Mouse (Mus musculus) gonadal fat pad, adult 2 months (tissue): ENCODE measurements around the gene Heatr5a. TPM values are rescaled to one million over a fixed set of nuclear protein-coding genes. Genes with fewer than 3 reads are reported as not detected.

Experiments used
- DNase-seq: peaks from one replicate; pipeline ENCODE4 v3.0.0-alpha.2; 2012; ENCODE audit warnings: low read depth
- polyA plus RNA-seq: library from polyadenylated mRNA; depleted of rRNA; stranded (reverse); fragments of >200 nt; gene quantifications from 2 replicates; pipeline ENCODE4 v1.2.3, GENCODE M21; 2012

Gene Heatr5a
- polyA plus RNA-seq, 1 experiment: 36.6 TPM

DNA sequence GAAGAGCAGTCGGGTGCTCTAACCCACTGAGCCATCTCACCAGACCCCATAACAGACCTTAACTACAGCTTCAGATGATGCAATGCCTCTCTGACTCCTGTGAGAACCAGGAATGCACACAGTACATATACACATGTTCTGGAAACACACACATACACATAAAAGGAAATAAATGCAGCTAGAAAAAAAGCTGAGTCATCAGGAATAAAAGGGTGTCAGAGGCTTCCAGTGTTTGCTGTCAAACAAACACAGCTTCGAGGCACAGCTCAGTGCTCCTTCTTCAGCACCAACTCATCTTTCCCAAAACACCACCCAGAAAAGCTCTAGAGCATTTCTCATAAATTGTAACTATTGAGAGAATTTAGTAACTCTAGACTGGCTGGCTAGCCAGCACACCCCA lies 86.3 kb downstream of the Heatr5a start:
- no peak for DNase-seq

DNA sequence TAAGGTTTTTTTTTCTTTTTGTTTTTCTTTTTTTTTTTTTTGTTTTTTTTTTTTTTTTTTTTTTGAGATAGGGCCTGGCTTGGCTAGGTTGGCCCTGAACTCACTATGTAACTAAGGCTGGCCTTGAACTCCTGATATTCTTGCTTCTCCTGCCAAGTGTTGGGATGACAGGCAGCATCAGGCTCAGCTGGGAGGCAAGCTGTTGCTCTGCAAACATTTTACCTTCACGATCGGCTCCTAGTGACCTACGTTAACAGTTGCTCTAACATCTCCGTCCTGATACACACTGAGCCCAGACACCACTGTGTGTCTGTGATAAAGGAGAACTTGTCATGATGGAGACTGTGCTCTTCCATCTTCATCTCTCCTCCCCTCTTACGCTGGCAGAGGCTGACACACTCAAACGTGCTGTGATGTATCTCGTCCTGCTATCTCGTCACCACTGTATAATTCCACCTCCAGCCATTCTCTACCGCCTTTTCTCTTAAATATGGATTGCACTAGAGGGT lies 87.8 kb downstream of the Heatr5a start:
- DNase-seq: no peak

DNA sequence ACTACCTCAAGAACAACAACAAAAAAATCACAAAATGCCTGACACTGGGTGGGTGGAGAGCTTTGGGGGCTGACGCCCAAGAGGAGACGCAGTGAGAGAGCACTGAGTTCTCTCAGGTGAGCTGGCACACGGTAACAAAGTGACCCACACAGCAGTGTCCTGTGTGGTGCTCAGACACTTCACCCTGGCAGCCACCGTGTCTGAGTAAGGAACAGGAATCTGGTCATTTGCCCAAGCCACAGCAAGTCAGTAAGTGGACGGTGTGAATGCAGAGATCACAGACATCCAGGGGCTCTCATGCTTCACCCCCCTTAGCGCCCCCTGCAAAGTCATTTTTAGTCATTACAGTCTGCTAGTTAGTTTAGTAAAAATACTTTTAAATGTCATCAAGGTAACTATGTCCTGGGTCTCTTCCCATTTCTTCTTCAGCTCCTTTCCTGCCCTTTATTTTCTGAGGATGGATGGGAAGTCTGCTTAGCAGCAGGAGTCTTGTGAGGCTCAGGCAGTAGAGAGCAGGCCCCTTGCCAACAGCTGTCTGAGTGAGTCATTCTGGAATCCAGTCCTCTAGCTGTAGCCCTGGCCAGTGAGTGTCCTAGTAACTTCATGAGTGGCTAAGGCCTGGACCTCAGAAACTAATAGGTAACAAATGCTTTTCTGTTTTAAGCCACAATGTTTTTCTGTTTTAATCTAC lies 88.4 kb downstream of the Heatr5a start:
- no peak for DNase-seq

DNA sequence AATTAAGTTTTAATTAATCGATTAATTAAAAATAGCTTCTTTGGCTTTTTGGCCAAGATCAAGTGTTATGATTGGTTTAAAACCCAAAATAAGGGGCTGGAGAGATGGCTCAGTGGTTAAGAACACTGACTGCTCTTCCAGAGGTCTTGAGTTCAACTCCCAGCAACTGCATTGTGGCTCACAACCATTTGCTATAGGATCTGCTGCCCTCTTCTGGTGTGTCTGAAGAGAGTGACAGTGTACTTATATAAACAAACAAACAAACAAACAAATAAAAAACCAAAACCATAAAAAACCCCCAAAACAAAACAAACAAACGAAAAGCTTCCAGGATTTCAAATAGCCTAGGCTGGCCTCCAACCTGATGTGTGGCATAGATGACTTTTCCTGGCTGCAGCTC lies 89.3 kb downstream of the Heatr5a start:
- no peak for DNase-seq

DNA sequence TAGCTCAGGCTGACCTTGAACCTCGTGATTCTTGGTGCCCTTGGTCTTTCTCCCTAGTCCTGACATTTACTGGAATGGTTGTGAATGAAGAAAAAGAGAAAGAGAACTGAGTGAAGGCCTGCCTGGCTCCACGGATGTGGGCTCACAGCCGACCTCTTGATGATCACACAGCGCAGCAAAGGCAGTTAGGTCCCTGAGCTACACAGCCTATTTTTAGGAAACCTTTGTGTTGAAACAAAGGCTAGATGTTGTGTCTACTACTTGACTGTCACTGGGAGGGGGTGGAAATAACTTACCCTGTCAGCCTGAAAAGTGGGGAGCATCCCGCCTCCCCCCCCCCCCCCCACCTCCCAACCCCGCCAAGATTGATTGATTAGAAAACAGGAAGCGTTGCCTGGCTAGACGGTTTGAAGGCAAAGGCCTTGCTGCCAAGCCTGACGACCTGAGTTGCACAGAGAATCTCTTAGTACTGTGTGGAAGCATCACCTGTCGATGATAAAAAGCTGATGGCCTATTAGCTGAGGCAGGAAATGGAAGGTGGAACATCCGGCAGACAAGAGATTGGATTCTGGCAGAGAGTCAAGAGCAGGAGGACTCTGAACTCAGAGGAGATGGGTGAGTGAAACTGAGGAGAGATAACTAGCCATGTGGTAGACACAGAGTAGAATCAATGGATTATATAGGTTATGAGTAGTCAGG lies 99.5 kb downstream of the Heatr5a start:
- no peak for DNase-seq

DNA sequence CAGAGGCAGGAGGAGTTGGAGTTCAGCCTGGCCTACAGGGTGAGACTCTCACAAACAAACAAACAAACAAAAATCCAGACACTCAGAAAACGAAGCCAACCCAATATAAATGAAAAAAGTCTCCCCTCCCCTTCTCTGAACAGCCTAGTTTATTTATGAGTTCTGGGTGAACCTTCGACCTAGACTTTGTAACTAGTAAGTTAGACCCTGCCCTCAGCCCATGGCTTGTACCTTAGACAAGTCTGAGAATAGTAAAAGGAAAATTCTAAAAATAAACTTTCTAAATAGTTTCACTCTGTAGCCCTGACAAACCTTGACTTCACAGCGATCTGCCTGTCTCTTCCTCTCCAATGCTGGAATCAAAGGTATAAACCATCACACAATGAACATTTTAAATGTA lies 101.6 kb downstream of the Heatr5a start:
- no peak for DNase-seq

DNA sequence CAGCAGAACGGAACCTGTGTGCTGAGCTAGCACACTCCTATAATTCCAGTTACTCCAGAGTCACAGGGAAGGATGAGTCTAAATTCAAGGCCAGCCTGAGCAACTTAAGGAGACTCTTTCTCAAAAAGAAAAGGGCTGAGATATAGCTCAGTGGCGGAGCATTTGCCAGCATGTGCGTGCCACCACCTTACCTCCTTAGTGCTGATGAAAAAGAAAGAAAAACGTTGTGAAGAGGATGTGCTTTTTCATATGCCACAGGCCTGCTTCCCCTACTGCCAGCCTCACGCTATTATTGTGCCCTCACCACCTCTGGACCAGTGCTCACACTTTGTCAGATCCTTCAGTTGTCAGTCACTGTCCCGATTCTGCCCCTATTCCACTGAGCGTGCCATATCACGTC lies 104.0 kb downstream of the Heatr5a start:
- DNase-seq: no peak

DNA sequence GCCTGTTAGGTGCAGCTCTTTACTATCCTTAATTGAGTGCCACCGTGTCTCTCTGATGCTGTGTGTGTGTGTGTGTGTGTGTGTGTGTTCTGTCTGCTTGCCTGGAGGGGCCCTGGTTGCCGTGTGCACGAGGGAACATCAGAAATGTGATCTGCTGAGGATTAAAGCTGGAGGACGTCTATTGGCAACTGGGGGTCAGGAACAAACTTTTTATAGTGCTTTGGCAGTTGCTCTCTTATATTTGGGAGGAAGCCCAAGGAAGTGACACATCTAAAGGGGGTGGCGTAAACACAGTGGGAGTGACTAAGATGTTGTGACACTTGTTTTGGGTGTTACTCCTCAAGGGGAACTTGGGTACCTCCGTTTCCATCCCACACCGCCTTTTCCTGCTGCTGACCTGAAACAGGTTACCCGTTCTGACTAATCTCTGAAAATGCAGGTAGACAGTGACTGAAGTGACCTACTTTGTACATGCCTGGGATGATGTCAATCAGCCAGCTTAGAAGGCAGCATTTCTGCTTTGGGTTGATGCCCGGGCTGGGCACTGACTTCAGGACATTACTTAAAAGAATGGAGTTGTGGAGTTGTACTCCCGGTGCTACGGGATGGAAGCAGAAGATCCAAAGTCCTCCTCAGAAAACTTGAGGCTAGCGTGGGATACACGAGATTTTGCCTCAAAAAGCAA lies 104.8 kb downstream of the Heatr5a start:
- peak; percentile 79 for DNase-seq

DNA sequence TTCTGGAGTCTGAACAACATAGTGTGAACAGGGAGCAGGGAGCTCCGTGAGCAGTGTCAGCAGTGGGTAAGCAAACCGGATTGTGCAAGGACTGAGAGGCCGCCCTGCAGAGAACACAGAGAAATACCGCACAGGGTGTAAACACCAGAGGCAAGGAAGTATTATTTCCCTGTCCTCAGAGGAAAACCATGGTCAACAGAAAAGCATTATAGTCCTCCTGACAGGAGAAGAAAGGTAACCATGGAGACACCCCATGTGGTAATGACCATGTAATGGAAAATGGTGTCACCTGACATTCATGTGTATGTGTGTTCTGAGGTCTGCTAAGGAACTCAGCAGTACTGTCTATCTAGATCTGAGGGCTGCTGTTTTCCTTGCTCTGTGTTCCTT lies 105.3 kb downstream of the Heatr5a start:
- DNase-seq: no peak

DNA sequence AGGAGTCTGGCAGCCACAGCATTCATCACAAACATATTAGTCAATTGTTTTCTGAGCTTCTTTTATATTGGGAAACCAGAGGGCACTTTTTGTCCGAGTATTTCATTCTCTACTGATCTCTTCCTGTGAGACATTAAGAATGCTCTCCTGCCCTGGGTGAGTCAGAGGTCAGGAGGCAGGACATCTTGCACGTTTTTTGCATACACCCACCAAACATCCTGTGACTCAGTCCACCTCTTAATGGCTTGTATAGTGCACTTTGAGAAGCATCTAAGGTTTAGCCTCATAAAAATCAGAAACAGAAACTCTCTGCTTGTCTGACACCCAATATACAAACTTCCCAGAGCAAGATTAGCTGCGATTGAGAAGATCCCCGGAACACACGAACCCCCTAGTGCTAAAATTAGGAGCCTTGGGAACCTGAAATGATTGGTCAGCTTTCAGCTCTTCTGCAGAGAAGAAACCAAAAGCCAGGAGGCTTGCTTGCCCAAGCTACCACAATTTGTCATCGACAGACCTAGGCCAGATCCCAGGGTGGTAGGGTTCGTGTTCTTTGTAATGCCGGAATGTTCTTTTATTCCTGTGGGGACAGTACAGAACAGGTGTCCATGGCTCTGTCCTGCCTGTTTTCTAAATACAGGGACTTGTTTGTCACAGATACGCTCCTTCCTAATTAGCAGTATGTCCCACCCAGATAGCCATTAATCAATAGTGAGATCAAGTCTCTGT lies 105.9 kb downstream of the Heatr5a start:
- no peak for DNase-seq

DNA sequence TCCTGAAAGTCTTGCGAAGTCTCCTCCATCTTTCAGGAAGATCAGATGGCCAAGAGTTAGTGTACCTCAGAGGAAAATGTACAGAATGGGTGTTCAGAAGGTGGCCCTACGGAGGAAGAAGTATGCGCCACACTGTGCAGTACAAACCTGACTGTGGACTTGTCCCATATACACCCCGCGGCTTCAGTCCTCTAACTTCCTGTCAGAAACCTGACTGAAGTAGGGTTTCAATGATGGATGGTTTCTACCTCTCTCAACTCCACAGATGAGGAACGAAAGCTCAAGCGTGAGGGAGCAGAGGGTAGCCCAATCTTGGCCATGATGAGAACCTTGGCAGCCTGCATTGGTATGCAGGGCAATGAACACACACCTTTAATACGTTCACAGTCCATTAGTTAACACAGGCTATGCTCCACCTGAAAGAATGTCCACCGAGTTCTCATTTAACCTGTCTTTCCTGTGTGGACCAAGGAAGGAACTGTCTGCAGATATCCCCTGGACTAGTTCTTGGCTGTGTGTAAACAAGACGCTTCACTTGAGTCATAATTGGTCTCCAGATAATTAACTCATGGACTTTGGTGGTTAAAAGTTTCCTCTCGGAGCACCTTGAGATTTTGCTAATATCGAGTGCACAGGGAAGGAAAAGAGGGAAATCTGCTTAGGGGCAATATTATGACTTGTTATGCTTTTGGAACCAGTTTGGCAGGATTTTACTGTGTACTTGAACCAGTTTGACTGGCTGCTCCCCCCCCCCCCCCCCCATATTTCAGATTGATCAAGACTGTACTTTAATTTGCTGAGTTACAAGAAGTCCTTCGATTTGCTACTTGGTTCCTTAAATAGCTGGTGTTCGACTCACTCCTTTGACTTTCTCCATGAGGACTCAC lies 107.8 kb downstream of the Heatr5a start:
- no peak for DNase-seq

DNA sequence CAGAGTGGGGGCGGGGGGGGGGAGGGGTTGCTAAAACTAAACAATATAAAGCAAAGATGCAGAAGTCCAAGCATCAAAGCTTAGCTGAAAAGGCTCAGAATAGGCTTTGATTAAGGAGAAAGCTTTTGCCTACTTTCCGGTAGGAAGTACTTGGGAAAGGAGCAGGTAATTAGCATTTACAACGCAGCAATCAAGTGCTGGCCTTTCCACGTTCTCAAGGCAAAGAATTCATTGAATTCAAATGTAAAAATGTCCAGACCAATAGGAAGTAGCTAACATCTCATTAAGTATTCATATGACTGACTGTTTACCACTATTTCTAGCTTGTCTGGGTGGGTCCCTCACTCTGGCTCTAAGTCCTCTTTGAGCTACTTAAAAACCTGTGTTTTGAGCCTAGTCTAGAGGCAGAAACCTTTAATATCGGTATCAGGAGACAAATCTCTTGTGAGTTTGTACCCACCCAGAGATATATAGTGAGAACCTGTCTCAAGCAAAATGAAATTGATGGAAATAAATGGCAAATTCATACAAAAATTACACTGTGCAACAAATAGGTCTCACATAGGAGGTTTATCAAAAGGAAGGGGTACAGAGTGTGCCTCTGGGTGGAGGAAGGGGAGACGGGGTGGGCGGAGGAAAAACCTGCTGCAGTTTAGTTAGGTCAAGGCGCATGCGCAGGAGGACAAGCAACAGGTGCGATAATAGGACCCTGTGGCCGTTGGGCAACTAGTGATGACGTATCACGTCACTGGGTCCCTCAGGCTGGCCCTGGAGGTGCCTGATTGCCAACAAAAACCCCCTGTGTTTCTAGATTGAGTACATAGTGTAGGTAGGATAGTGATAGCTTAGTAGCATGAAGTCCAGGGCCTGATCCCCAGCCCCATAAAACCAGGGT lies 112.7 kb downstream of the Heatr5a start:
- DNase-seq: no peak

DNA sequence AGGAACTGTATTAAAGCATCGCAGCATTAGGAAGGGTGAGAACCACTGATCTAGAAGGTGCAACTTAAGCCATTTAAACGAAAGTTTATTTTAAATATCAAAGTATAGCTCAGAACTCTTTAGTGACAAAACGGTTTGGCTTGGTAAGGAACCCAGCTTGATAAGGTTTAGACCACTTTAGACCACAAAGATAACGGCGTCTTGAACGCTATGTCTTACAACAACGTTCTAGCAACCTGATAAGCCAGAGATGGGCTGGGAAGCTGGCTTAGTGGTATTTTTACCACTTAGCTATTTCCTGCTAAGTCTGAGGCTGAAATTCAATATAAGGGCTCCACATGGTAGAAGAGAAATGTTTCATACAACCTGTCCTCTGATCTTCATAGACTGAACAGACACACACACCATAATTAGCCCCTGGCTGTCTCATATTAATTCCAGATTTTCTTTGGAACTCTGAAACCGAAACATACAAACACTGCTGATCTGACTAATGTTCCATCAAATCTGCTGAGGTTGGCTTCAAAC lies 114.3 kb downstream of the Heatr5a start:
- no peak for DNase-seq

DNA sequence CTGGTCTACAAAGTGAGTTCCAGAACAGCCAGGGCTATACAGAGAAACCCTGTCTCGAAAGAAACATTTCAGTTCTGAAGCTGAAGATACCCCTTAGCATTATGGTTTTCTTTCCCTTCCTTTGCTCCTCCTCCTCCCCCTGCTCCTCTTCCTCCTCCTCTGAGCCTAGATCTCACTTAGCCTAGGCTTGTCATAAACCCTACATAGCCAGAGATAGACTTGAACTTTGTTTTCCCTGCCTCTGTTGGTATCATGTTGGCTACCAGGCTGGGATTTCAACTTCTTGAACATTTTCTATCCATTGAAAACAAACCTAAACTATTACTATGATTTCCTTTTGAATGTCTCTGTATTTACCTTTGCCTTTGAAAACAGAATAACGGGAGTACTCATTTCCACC lies 115.2 kb downstream of the Heatr5a start:
- no peak for DNase-seq

DNA sequence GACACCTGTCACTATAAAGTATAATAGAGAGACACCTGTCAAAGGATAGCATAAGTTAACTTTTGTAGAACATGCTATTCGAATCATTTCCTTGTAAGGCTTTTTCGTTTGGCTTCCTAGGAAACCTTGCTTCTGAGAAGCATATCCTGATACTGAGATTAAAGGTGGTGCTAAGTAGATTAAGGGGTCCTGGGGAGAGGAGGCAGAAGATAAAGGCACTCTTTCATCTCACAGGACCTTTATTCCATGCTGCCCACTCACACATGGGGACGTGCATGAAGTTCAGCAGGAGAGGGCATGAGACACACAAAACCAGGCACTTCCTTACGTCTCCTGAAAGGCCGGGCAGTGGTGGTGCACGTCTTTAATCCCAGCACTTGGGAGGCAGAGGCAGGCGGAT lies 115.7 kb downstream of the Heatr5a start:
- no peak for DNase-seq

DNA sequence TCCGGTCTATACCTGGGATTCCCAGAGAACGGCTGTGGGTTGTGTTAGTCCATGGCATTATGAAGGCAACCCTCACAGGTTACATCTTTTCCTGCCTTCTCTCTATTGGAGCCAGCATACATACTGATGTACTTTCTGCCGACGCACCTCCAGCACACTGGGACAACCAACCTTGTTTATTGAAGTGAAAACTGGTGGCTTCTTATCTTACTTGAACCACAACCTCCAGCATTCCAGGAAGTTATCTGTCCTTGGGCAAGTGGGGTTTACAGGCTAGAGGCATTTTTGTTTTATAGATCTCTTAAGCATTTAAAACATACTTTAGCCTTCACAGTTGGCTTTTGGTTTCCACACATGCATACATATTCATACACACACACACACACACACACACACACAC lies 119.5 kb downstream of the Heatr5a start:
- DNase-seq: no peak

DNA sequence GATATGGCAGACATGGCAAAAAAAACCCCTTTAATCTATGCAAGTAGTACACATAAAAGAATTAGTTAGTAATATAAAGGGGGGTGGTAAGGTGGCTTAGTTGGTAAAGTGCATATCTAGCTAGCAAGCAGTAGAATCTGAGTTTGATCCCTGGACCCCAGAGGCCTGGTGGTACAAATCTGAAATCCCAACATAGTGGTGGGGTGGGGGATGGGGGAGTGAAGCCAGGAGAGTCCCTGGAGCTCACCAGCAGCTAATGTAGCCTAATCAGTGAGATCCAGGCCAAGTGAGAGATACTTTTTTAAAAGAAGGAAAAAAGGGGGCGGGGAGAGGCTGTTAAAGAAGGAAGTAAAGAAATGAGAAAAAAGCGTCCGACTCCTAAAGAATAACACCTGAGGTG lies 120.0 kb downstream of the Heatr5a start:
- DNase-seq: no peak

DNA sequence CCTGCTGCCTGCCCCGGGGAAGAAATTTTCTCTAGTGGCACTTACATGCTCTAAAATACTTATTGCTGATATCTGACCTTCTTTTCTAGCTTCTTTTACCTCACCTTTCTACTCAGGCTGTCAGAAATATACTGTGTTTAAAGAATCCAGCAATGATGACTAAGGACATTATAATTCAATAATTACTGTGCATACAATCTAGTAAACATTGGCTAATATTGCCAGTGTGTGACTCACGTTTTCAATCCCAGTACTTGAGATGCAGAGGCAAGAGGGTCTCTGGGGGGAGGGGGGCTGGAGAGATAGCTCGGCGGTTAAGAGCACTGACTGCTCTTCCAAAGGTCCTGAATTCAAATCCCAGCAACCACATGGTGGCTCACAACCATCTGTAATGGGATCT lies 120.8 kb downstream of the Heatr5a start:
- no peak for DNase-seq

DNA sequence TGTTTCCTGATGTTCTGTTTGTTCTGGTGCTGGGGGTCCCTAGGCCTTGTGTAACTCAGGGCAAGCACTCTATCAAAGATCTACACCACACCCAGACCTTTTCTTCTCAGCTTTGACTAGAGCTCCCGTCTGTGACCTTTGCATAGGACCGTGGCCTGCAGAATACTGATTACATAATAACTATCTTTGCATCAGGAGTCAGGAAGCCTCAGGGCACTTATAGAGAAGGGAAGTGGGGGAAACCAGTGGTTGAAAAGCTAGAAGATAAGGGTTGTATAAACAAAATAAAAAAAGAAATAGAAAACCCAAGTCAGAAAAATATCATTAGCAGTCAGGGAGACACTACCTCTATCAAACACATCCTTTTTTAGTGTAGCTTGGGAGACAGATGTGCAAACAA lies 121.2 kb downstream of the Heatr5a start:
- DNase-seq: no peak
